Mouse (Mus musculus) right cerebral cortex, postnatal 36 days (tissue): ENCODE data around the gene Nsa2.
A peak's percentile ranks its signal among the peaks of the same experiment; 100 is the strongest.
"Not testable (repeated sequence)": the region's sequence is repeated elsewhere in the genome, so short reads cannot be mapped to it uniquely, and the experiment has no call there.

Source experiments
- DNase-seq, 2 experiments: peaks; one replicate each; pipeline ENCODE4 v3.0.0; 2022; ENCODE audit warnings: low spot score in 2 of 2, mixed read lengths in 1 of 2

Nsa2 gene

GRCm38 (mm10) chr13:97137466-97138400, at the start of gene Nsa2, which contains the start of gene Gfm2:
Gene Nsa2, minus strand, starts transcription at chr13:97137937.
Gene Gfm2, plus strand, starts transcription at chr13:97137937.
- peak; percentile 88 to 89 for DNase-seq

GRCm38 (mm10) chr13:97186346-97186745, 48.6 kb upstream of the Nsa2 start:
- no peak for DNase-seq

DNA sequence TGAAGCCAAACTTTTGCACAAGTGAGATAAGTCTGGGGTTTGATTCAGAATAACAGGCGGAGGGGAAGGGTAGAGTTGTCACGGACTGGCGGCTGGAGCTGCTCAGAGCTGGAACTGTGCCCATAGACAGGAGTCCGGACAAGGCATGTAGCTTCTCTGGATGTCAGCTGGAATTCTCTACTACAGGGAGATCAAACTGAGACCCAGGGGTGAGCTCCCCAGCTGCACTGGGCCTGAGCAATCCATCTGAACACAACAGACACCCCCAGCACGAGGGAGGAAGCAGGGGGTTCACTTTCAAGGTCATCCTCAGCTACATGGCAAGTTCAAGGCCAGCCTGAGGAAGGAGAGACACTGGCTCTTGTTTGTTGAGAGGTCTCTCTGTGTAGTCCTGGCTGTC, 46.9 kb upstream of the Nsa2 start:
- DNase-seq: no peak

DNA sequence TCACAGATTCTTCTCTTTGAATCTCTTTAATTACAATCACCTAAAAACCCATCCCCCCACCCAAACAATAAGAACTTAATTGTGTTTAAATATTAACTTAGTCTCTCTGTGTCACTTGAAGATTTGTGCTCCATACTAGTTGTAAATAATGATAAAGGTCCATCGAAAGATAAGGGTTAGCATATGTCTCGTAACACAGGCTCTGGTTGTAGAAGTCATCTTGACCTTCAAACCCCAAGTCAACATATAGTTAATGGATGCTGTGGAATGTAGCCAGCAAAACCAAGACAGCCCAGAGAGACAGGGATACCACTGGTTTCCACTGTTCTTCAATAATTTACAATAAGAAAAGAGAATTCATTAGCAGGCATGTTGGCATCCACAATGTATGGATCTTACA, 46.4 kb upstream of the Nsa2 start:
- no peak for DNase-seq

GRCm38 (mm10) chr13:97182821-97183220, 45.1 kb upstream of the Nsa2 start:
- no peak for DNase-seq

DNA sequence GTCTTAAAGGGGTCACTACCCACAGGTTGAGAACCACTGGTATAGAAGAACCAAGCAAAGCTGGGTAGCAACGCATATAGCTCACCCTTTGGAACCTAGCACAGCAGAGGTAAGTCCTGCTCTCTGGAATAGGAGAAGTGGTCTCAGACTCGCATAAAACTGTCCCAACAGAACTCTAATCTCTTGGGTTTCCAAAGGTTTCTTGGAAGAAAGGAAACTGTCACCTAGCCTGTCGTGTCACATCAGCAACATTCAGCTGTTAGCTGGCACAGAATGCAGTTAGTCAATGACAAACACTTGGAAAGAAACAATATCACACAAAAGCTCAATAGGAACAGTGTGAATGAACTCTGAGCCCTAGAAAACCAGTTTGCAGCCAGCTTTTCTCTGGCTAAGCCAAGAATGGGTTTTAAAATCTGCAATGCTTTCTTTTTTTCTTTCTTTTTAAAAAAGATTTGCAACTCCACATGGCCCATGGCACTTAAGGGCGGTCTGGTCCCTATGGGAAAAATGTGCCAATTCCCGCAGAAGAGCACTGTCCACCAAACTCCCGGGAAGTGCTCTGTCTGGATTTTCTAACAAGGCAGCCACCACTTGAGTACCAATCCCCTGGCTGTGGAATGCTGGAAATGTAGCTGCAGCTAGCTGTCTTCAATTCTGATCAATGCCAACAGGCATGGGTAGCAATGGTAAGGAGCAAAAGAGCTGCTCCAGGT, 42.5 kb upstream of the Nsa2 start:
- no peak for DNase-seq

DNA sequence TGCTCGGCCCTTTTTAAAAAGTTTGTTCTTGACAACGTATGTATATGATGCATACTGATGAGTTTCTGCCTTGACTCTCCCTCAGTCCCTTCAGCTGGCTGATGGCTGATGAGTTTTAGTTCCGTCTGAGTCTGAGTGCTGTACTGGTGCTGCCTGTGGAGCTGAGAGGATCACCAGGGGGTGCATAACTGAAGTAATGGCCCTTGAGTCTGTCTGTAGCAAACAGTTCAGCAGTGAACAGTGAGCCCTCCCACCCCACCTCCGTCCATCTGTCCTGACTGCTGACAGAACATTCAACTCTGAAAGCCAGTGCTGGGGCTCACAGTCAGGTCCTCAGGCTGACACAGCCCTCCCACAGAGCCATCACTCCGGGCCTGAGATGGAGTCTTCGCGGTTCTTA, 41.2 kb upstream of the Nsa2 start:
- DNase-seq: no peak

DNA sequence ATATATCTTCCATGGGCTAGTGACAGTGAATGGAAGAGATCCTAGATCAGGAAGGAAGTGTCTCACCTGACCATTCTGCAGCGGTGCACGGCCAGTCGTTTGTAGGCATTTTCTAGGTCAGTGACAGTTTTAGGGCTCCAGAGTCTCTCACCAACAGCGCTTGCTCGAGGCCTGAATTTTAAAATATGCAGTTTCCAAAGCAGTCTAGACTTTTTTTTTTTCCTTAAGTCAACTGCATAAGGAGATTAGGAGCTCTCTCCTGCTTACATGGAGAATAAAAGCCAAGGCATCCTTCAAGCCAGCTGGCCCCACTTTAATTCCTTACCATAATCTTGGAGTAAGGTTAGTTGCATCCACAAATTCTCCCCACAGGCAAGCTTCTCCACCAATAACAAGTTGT, 39.0 kb upstream of the Nsa2 start:
- no peak for DNase-seq

GRCm38 (mm10) chr13:97175520-97176264, 38.0 kb upstream of the Nsa2 start:
- no peak for DNase-seq

DNA sequence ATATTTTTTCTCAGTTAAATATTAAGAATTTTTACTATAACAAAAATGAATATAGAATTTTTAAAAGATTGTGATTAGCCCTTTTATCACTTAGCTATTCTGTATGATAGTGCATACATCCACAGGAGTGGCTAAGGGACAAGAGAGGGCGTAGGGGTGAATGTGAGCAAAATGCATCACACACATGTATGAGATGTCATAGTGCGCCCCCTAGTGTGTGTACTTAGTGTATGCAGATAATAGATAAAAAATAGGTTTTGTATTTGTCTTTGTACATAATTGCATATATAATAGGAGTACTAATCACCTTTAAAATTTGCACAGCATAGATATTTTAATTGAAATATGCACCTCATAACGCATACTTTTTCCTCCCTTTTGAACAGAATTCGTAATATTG, 8.1 kb upstream of the Nsa2 start:
- no peak for DNase-seq

DNA sequence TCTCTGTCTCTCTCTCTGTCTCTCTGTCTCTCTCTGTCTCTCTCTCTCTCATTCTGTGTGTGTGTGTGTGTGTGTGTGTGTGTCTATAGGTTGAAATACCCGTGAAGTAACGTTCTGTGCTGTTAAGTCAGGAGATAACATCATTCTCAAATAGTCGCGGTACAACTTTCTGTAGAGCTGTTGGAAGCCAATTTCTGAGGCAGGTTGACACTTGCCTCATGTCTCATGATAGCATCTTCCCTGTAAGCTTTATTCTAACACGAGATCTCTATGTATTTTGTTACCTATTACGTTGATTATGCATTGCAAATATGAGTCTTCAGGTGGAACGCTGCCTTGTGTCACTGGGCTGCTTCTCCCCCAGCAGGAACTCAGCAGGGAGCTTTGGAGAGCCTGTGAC, 4.6 kb upstream of the Nsa2 start:
- DNase-seq: no peak

- not testable (repeated sequence) for DNase-seq
These were observed 731 bp upstream of the Nsa2 start for GRCm38 (mm10) chr13:97138404-97138931.

- not testable (repeated sequence) for DNase-seq
These were observed 7.3 kb downstream of the Nsa2 start for GRCm38 (mm10) chr13:97130413-97130812.

- DNase-seq: not testable (repeated sequence)
These were observed 8.1 kb downstream of the Nsa2 start for GRCm38 (mm10) chr13:97129654-97130053.

DNA sequence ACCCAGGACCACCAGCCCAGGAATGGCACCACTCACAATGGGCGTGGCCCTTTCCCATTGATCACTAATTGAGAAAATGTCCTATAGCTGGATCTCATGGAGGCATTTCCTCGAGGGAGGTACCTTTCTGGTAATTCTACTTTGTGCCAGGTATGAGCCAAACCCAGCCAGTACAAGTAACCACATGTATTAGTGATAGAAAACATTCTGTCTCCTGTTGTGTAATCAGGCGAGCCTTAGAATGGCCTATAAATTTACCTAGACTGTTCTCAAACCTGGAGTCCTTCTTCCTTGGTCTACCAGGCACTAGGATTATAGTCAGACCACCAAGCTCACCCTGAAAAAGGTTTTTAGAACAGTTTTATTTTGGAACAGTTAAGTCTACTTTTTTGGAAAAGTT, 16.4 kb downstream of the Nsa2 start:
- no peak for DNase-seq

GRCm38 (mm10) chr13:97109046-97109445, 28.7 kb downstream of the Nsa2 start:
- no peak for DNase-seq

DNA sequence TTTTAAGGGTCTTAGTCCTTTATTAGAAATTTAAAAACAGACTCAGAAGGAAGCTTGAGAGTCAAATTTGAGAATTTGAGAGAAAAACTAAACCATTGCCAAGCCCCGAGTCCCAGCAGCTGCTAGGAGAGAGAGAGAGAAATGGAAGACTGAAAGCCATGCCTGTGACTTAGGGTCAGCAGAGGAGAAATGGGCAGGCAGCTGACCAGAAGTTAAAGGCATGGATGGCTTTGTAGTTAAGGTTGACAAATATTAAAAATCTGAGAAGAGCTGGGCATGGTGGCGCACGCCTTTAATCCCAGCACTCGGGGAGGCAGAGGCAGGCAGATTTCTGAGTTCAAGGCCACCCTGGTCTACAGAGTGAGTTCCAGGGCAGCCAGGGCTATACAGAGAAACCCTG, 30.0 kb downstream of the Nsa2 start:
- DNase-seq: not testable (repeated sequence)

GRCm38 (mm10) chr13:97104996-97105395, 32.7 kb downstream of the Nsa2 start:
- no peak for DNase-seq

GRCm38 (mm10) chr13:97099187-97099852, 38.4 kb downstream of the Nsa2 start, which contains the start of gene Gm6169:
Gene Gm6169, minus strand, starts transcription at chr13:97099237.
- DNase-seq: peak; percentile 45 to 47

DNA sequence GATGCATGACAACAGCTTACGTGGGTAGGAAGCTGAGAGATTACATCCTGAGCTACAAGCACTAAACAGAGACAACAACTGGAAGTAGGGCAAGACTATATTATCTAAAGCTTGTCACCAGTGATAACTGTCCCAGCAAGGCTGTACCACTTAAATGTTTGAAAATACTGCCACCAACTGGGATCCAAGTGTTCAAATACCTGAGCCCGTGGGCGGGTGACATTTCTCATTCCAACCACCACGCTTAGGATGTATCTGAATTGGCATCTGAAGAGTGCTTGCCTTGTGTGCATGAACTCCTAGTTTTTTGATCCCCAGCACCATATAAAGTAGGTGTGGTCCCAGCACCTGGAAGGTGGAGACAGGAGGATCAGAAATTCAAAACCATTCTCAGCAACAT, 42.0 kb downstream of the Nsa2 start:
- DNase-seq: no peak

DNA sequence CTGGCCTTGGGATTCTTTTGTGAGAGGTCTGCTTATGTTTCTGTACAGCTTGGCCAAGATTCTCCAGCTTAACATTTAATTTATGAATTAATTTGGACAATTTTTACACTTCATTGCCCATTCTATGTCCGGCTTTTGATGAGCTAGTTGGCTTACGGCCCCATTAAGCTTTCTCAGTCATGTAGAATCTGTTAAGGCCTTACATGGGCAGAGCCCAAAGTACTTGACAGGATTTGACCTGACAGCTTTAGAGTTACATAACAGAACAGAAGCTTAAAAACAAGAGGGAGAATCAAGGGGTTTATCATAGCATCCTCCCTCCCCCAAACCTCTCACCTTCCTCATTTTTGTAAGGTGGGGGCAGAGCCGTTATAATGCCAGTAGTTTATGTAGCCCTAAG, 49.6 kb downstream of the Nsa2 start:
- DNase-seq: no peak
